Mouse (Mus musculus): ENCODE measurements around the gene Mboat2. TPM values are rescaled to one million over a fixed set of nuclear protein-coding genes. Genes with fewer than 3 reads are reported as not detected.

Mboat2 gene
- total RNA-seq, 2 experiments from 2014 or later, result 14.0 to 15.7 TPM

DNA sequence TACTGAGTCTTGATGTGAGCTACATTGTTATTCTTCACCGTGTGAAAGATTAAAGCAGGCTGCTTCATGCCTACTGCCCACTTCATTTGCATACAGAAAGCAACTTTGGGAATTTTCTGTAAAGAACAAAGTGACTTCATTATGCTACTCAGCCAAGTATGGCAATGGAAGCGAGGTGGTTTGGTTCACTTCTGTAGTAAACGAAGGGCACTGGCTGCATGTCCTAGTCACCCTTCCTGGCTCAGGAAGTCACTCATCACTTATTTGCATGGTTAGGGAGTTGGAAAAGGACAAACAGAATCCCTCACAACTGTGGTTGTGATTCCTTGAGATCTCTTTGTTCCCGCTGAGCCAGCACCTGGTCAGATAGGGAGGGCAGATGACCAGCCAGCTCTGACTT lies 66.7 kb downstream of the Mboat2 start:
- no peak for DNase-seq (ENCODE audit: low spot score in 2 of 2)

DNA sequence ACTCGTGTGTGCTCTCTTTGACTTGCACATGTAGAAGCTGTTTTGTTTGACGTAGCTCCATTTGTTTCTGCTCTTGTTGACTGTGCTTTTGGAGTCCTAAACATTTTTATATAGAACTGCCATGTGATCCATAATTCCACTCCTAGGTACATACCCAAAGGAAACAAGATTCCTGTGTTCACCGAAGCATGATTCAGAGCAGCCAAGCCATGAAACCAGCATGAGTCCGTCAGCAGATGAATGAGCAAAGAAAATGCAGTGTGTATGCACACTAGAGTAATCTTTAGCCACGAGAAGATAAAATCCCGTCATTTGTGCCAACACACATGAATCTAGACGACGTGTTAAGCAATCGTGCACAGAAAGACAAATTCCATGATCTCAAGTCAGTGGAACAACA lies 67.5 kb downstream of the Mboat2 start:
- DNase-seq (ENCODE audit: low spot score in 2 of 2), result no peak

DNA sequence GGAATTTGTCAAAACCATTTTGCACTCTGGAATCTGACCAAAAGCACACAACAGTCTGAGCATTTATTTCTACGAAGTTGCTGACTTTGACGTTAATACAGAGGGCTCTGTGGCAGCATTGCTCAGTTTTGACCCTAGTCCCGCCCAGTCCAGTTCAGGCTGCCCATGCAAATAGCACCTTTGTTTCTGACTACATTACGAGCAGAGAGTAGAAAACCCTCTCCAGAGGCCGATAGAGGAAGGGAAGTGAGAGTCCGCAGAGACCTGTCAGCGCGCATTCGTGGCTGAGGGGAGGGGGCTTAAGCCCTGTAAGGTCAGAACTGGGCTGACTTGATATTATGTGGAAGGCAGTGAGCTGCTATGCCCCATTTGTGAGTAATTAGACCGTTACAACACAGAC lies 69.0 kb downstream of the Mboat2 start:
- no peak for DNase-seq (ENCODE audit: low spot score in 2 of 2)

DNA sequence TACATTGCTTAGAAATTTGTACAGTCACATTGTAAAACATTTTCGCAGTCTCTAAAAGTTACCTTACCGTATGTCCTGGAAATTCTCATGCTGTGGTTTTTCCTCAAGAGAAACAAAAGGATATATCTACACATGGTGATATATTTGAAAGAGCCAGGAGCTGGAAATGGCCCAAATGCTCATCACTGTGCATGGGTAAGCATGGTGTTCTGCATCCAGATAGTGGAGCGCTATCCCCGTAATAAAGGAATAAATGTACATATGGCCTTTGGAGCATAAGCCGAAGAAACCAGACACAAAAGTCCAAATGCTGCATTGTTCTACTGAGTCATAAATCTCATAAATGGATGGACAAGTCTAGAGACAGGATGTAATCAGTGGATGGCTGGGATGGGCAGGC lies 72.1 kb downstream of the Mboat2 start:
- DNase-seq (ENCODE audit: low spot score in 2 of 2), result no peak

DNA sequence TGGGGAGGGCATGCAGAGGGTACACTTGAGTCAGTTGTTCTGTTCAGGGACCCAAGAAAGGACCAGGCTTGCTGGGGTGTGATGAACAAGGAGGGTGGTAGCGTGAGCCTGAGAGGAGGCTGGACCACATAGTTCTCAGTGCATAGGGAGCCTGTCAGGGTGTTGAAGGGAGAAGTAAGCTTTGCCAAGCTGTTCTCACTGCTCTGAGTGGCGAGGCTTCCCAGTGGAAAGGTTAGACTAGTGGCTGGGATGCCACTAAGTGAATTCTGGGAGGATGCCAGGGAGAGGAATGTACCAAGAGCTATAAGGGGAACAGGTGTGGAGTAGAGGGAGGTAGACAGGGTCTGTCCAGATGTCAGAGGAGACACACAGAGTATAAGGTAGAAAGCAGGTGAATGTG lies 77.2 kb downstream of the Mboat2 start:
- no peak for DNase-seq (ENCODE audit: low spot score in 2 of 2)

DNA sequence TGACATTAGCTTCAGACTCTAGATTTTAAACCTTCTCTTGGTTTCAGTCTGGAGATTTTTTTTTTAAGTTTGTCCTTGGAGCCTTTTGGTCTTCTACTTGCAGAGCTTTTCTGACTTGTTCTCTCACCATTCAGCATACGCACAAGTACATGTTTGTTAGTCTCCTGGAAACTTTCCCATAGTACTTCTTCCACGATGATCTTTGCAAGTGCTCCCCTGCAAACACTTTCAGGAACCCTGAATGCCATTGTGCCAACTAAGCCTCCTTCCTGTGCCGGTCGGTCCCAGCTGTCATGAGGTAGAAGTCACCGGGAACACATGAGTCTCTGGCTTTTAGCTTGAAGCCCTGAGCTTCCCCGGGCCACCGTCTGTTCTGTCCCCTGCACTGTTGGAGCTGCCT lies 79.0 kb downstream of the Mboat2 start:
- DNase-seq (ENCODE audit: low spot score in 2 of 2), result no peak

DNA sequence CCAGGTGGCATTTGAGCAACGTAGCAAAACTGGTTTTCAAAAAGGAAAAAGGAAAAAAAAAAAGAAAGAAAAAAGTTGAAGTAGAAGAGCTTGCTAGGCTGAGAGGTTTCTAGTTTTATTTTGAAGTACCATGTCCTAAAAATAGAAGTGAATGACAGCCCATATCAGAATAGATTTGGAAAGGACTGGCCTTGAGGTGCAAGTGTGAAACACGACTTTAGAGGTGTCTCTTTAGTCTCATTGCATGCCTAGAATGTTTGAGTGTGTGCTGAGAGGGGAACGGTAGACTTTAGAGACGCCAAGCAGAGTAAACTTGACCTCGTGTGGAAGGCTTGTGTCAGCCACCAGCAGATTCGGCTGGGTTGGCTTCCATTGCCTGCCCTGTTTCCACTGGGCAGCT lies 81.5 kb downstream of the Mboat2 start:
- no peak for DNase-seq (ENCODE audit: low spot score in 2 of 2)

DNA sequence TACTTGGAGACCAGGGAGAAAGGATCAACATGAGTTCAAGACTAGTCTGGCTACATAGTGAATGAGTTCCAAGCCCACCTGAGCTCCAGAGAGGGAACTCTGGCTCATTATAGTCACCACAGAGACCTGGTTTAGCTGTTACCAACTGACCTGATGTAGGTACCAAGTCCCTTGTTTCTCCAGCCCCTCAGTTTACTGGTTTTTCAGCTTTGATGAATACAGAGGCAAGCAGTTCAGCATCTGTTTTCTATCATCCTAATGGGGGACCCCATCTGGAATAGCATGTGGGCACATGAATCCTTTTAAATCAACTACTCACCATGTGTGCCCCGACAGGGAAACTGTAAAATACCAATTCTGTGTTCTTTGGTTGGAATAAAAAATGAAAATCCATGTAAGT lies 82.2 kb downstream of the Mboat2 start:
- DNase-seq (ENCODE audit: low spot score in 2 of 2), result no peak

DNA sequence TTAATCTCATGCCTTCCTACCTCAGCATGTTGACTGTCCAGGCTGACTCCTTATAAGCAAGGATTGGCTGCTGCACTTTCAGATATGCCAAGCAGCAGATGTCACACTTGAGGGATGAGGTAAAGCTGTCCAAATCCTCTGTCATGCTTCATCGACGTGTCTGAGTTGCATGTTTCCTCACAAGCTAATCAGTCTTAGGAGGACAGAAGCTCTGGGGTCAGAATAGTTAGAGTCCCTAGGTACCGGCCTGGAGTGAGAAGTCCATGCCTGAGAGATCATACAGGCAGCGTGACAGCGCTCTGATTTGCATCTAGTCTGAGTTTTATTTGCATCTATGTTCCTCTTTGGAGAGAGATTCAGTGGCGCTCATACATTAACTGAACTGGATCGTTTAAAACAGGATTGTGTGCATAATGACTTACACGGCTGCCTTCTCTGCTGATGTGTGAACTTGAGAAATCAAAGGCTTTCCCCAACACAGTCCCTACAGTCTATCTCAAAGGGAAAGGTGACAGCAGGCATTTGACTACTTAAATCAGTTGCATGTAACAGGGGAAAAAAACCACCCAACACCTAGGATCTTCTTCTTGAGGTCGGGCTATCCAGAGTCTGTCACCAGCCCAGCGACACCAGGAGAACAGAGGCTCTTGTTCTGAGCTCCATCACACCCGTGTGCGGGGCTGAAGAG lies 88.0 kb downstream of the Mboat2 start:
- DNase-seq (ENCODE audit: low spot score in 2 of 2), result no peak

DNA sequence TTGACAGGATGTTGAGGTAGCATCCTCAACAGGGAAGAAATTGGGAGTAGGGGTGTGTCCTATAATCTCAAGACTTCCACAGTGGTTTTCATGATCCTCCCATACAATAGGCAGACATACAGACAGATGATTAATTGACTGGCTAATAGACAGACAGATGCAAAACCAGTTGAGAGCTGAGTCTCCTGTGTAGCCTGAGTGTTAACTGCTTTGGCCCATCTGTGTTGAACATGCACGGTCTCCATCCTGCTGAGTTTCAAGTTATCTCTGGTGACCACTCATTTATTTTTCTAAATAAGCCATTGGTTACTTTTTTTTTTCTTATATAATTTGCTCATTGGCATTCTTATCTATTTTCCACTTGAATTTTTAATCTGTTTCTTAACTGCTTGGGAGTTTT lies 90.2 kb downstream of the Mboat2 start:
- no peak for DNase-seq (ENCODE audit: low spot score in 2 of 2)

DNA sequence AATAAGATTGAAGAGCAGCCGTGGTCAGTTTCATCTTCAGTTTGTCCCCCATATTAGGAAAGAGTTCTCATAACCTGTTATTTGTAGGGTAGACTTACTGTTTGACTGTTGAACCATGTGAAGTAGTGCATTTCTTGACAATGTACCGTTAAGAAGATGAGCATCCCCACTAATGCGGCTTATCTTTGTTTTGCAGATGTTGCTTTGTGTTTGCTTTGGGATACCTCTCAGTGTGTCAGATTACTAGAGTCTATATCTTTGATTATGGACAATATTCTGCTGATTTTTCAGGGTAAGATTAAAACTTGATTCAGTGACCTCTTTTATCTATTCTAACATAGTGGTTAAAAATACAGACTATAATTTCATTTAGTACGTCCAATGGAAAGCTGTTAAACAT lies 93.3 kb downstream of the Mboat2 start:
- DNase-seq (ENCODE audit: low spot score in 2 of 2), result no peak

DNA sequence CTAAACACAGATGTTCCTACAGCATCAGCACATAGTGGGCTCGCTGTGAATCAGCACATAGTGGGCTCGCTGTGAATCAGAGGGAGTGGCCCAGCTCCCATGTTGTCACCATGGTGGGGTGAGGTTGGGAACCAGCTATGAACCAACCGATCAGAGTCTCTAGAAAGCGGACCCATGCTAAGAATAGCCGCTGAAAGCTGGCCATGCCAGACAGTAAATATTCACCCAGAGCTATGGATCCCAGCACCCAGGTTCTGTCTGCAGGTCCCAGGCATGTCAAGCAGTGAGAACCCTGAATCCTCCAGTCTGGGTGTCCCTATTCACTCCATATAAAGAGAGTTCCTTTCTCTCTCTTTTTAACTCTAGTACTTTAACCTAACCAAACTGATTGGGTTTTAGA lies 94.6 kb downstream of the Mboat2 start:
- DNase-seq (ENCODE audit: low spot score in 2 of 2), result no peak

DNA sequence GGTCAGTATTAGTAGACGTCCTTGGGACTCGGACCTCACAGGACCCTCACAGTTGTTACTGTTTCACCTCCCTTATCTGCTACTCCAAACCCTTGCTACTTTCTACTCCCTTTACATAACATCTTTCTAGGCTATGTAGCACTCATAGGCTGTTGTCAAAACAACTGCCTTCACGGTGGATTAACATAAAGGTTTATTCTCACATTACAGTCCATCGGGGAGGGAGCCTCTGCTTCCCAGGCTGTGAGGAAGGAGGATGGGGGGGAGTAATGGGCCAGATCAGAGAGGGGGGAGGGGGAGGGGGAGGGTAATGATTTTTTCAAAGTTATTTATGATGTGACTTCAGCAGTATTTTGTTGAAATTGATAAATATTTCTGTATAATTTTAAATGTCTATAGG lies 95.0 kb downstream of the Mboat2 start:
- DNase-seq (ENCODE audit: low spot score in 2 of 2), result no peak

DNA sequence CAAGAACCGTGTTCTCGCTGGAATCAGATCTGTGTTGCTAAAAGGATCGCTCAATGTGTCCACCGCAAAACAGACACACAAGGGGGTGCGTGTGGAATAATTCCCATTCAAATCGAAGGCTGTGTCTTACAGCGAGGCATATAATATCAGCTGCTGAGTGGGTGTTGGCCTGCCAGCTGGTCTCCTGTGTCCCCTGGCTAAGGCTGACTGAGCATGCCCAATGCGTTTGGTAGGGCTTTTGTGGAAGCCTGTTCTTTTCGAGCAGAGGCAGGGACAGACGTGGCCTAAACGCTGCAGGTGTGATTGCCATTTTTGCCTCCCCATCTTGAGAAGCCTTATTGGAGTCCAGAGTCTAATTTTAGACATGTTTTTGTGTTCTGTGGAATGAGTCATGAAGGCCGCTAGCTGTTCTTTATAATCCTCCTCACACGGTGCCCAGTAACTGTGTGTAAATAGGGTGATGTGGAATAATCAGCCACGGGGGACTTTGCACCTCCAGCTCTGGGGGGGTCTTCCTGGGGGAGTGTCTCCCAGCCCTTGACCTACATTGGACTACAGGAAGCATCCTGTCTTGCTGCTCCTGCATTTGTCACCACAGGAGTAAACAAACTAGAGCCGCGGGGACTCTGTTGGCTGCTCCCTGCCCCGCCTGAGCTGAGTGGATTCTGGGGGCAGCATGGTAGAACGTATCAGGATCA lies 97.5 kb downstream of the Mboat2 start:
- DNase-seq (ENCODE audit: low spot score in 2 of 2), result no peak

DNA sequence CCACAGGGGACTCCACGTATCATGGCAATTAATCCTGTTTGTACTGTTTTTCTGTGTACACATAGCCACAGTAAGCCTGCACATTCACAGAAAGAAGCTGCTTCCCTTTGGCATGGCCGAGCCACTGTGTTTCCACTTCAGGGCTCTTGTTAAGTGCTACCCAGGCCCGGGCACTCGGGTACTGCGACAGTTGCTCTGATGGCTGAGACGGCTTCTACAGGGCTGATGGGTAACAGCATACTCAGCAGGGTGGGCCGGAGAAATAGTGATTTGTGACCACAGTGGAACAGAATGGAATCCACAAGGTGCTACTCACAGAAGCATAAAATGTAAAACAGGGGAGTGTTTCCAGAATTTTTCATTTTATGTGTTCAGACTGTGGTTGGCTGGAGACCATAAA lies 98.4 kb downstream of the Mboat2 start:
- DNase-seq (ENCODE audit: low spot score in 2 of 2), result no peak

DNA sequence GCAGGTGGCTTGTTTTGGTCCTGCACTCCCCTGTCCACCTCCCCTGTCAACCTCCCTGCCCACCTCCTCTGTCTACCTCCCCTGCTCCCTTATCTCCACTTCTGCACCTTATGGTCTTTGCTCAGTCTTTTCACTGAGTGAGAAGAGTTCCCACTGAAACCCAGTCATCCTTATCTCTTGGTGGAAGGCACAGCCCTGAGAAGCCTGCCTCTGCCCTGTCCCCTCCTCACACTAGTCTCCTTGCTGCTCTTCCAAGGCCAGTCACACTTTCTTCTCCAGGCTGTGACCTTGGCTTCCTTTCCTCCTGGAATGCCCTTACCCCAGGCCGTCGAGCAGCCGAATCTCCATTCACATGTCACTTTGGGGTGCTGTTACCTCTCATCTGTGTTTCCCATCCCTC lies 100.1 kb downstream of the Mboat2 start:
- DNase-seq (ENCODE audit: low spot score in 2 of 2), result no peak

DNA sequence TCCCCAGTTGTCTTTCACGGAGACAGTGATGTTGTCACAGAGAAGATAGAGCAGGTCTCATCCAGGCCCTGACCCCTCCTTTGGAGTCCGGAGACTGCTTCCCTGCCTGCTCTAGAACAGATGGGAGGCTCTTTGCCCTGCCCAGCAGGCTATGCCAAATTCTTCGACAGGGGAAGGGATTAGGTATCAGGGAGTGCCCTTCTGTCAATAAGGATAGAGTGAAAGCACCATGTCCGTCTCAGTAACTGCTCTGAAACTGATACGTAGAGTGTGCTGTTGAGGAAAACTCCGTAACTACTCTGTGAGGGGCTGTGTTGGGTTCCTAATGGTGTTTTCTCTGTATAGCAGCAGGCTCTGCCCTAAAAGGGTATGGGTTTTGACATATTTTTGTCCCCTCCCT lies 101.4 kb downstream of the Mboat2 start:
- DNase-seq (ENCODE audit: low spot score in 2 of 2), result no peak

DNA sequence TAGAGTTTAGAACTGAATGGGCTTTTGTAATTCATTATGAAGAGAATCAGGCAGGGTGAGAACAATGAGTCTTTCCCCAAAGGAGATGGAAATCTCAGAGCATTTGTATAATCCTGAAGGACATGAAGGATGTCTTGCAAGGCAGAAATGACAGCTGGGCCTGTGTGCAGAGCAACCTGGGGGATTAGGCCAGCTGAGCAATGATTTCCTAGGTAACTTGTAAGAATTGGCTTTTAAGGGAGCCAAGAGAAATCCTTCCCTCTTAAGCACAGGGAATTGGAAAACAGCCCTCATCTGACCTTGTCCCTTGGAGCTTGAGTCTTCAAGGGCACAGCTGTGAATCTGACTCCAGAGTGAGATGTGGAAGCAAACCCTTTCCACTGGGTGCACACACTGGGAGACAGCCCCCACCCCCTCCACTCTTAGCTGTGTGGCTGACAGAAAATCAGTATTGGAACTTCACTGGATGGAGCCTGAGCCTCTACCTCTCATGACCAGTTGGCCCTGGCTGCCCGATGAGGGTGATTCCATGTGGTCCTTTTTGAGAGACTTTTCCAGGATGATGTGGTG lies 102.6 kb downstream of the Mboat2 start:
- no peak for DNase-seq (ENCODE audit: low spot score in 2 of 2)

DNA sequence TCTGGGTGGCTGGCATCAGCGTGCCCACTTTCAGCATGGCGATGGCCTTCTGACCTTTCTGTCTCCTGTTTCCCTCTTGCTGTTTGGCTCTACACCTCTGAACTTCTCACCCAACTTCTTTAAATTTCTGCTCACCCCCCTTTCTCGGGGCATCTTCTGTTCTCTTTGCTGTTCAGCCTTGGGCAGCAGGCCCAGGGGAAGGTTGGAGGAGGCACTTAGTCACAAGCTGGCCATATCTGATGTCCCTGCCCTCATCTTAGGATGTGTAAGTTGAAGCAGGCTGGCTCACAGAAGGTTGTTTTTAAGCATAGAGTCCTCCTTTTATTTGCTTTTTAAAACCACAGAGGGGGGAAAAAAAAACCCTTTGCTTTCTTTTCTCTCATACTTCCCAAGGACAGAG lies 103.3 kb downstream of the Mboat2 start:
- DNase-seq (ENCODE audit: low spot score in 2 of 2), result no peak

DNA sequence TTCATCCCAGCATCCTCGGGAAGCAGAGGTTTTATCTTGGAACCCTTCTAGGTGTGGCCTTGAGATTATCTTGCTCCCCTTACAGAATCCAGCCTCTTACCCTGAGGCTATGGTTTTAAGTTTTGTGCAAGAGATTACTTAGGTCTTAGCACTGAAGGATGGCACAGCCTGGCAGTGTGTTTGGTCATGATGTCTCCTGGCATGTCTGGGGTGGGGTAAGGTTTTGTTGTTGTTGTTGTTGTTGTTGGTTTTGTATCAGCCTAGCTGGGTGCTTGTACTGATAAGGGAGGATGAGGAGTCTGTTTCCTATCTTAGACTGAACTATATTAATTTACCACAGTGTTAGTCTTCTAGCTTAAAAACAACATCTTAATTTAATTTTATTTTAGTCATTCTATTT lies 105.6 kb downstream of the Mboat2 start:
- DNase-seq (ENCODE audit: low spot score in 2 of 2), result no peak

DNA sequence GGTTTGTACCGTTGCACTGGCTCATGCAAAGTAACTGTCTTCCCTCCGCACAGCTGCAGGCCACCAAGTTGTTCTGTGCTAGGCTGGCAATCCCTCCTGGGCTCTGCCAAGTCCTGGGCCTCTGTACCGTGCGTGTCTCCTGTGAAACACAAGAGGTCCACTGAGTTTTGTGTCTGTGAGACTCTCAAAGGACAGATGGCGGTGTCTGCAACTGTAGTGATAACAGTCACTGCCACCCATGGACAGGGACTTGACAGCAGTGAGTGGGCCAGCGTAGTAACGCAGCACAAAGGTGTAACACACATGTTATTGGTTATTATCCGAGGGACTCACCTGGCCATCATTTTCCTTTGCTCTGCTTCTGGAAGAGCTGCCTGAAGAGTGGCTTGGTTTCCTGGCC lies 108.7 kb downstream of the Mboat2 start:
- DNase-seq (ENCODE audit: low spot score in 2 of 2), result no peak

DNA sequence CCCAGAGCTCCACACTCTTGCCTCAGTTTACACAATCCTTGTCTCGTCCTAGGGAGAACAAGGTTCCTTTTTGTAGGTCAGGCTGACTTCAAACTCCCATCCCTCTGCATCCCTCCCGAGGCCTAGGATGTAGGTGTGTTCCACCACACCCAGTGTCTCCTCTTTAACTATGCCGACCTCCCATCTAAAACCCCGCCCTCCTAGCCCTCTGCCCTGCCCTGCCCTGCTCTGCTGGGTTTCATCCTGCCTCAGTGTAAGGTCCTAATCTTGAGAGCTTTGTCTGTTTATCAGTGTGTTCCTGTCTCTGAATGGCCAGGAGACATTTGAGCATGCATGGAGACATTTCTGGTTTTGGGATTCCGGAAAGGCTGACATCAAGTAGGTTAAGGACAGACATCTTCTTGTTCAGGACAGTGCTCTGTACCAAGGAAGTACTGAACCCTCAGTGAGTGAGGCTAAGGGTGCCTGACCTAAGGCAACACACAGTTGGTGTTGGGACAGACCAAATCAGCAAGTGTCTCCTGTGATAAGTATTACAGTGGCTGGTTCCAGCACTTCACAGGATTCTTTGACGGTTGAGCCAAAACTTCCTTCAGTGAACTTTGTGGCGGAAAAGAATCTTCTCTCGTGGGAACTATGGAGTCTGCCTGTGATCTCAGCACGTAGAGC lies 112.1 kb downstream of the Mboat2 start:
- DNase-seq (ENCODE audit: low spot score in 2 of 2), result no peak

Data from gastrocnemius, postnatal 4 days (tissue).